Mouse (Mus musculus): Measurements from ENCODE around the gene Wdr24. TPM values are rescaled to one million over a fixed set of nuclear protein-coding genes. Genes with fewer than 3 reads are reported as not detected.

The Wdr24 gene
- polyA plus RNA-seq, 1 experiment from 2014 or later: 17.0 TPM

GRCm38 (mm10) chr17:25825984-25826570, 2.6 kb downstream of the Wdr24 start:
- peaks cover 45% of the 10 kb centered on the region for H3K36me3 ChIP-seq
- H3K9ac ChIP-seq: no peak overlapping the region; the same call in 1 of the 2 replicates
- H3K4me3 ChIP-seq: no peak overlapping the region
- no peak overlapping the region for H3K27ac ChIP-seq (ENCODE audit: poor library complexity, severe bottlenecking)
- no peak overlapping the region for H3K4me2 ChIP-seq
- WGBS: 92% methylated on average over 27 of the region's 27 CpGs
- H3K4me1 ChIP-seq (replicated peaks): peaks cover 56% of the 10 kb centered on the region
- H3K9me3 ChIP-seq (replicated peaks): no peaks in the 10 kb centered on the region
- peaks cover 16% of the 10 kb centered on the region for H3K27me3 ChIP-seq (replicated peaks)
- ATAC-seq (ENCODE audit: insufficient number of reproducible peaks, low FRiP score): no peak

- Histone ChIP-seq H3K9me3 (replicated peaks) (no peaks in the 10 kb centered on the region), H3K36me3 (peaks cover 52% of the 10 kb centered on the region), H3K4me3 (no peak overlapping the region), H3K27ac (ENCODE audit: poor library complexity, severe bottlenecking) (no peak overlapping the region), H3K4me1 (replicated peaks) (peaks cover 65% of the 10 kb centered on the region), H3K9ac (no peak overlapping the region), H3K27me3 (replicated peaks) (peaks cover 8% of the 10 kb centered on the region), H3K4me2 (no peak overlapping the region)
- WGBS: 91% methylated on average over 13 of the region's 13 CpGs
- no peak for ATAC-seq (ENCODE audit: insufficient number of reproducible peaks, low FRiP score)
Measured at GRCm38 (mm10) chr17:25827011-25827410, 3.6 kb downstream of the Wdr24 start.

GRCm38 (mm10) chr17:25827546-25828222, 4.3 kb downstream of the Wdr24 start:
- peak overlapping the region; percentile 83; the same call in 1 of the 2 replicates for H3K4me2 ChIP-seq
- H3K9me3 ChIP-seq (replicated peaks): no peaks in the 10 kb centered on the region
- 0 out of 2 replicates have a peak overlapping the region, but pooled peaks have one; percentile 3 for H3K4me3 ChIP-seq
- ATAC-seq (ENCODE audit: insufficient number of reproducible peaks, low FRiP score): no peak
- 90% methylated on average over 22 of the region's 22 CpGs for WGBS
- H3K27me3 ChIP-seq (replicated peaks): 0 out of 2 replicates have a peak, but pooled peaks cover under 1% of the 10 kb centered on the region
- peaks cover 52% of the 10 kb centered on the region for H3K36me3 ChIP-seq
- no peak overlapping the region for H3K27ac ChIP-seq (ENCODE audit: poor library complexity, severe bottlenecking)
- peaks cover 66% of the 10 kb centered on the region for H3K4me1 ChIP-seq (replicated peaks)
- H3K9ac ChIP-seq: no peak overlapping the region

- peak overlapping the region; percentile 67 for H3K4me3 ChIP-seq
- peak overlapping the region; percentile 83 for H3K4me2 ChIP-seq
- H3K9ac ChIP-seq: 0 out of 2 replicates have a peak overlapping the region, but pooled peaks have one; percentile 82
- no peaks in the 10 kb centered on the region for H3K9me3 ChIP-seq (replicated peaks)
- no peaks in the 10 kb centered on the region for H3K27me3 ChIP-seq (replicated peaks)
- H3K4me1 ChIP-seq (replicated peaks): peaks cover 66% of the 10 kb centered on the region
- WGBS: 84% methylated on average over 8 of the region's 8 CpGs
- H3K36me3 ChIP-seq: peaks cover 52% of the 10 kb centered on the region
- ATAC-seq (ENCODE audit: insufficient number of reproducible peaks, low FRiP score): no peak
- peak overlapping the region; percentile 90; the same call in 1 of the 2 replicates for H3K27ac ChIP-seq (ENCODE audit: poor library complexity, severe bottlenecking)
Measured at GRCm38 (mm10) chr17:25828223-25828594, 4.8 kb downstream of the Wdr24 start.

GRCm38 (mm10) chr17:25828712-25829557, 5.5 kb downstream of the Wdr24 start, which contains the start of gene Jmjd8:
Gene Jmjd8, plus strand, starts transcription at chr17:25828867.
- 1% methylated on average over 32 of the region's 32 CpGs for WGBS
- Histone ChIP-seq H3K4me3 (peak within 1 kb of the TSS; percentile 67), H3K27me3 (replicated peaks) (no peaks in the 10 kb centered on the region), H3K9ac (peak within 1 kb of the TSS; percentile 82), H3K4me1 (replicated peaks) (peaks cover 68% of the 10 kb centered on the region), H3K27ac (ENCODE audit: poor library complexity, severe bottlenecking) (peak within 1 kb of the TSS; percentile 90), H3K9me3 (replicated peaks) (no peaks in the 10 kb centered on the region), H3K36me3 (peaks cover 52% of the 10 kb centered on the region), H3K4me2 (peak within 1 kb of the TSS; percentile 83)
- ATAC-seq (ENCODE audit: insufficient number of reproducible peaks, low FRiP score): no peak

GRCm38 (mm10) chr17:25829558-25830017, 6.2 kb downstream of the Wdr24 start:
- no peaks in the 10 kb centered on the region for H3K9me3 ChIP-seq (replicated peaks)
- ATAC-seq (ENCODE audit: insufficient number of reproducible peaks, low FRiP score): no peak
- H3K9ac ChIP-seq: peak overlapping the region; percentile 82
- no peaks in the 10 kb centered on the region for H3K27me3 ChIP-seq (replicated peaks)
- WGBS: 36% methylated on average over 8 of the region's 8 CpGs
- H3K27ac ChIP-seq (ENCODE audit: poor library complexity, severe bottlenecking): peak overlapping the region; percentile 90
- H3K4me3 ChIP-seq: peak overlapping the region; percentile 67
- peaks cover 52% of the 10 kb centered on the region for H3K36me3 ChIP-seq
- H3K4me1 ChIP-seq (replicated peaks): peaks cover 68% of the 10 kb centered on the region
- H3K4me2 ChIP-seq: peak overlapping the region; percentile 83

- Histone ChIP-seq H3K9me3 (replicated peaks) (no peaks in the 10 kb centered on the region), H3K4me1 (replicated peaks) (peaks cover 68% of the 10 kb centered on the region), H3K4me3 (peak overlapping the region; percentile 67; the same call in 1 of the 2 replicates), H3K27ac (ENCODE audit: poor library complexity, severe bottlenecking) (no peak overlapping the region), H3K9ac (peak overlapping the region; percentile 82; the same call in 1 of the 2 replicates), H3K4me2 (peak overlapping the region; percentile 94), H3K36me3 (peaks cover 58% of the 10 kb centered on the region), H3K27me3 (replicated peaks) (no peaks in the 10 kb centered on the region)
- no peak for ATAC-seq (ENCODE audit: insufficient number of reproducible peaks, low FRiP score)
- 78% methylated on average over 4 of the region's 4 CpGs for WGBS
Measured at GRCm38 (mm10) chr17:25830200-25830753, 6.8 kb downstream of the Wdr24 start.

- no peak for ATAC-seq (ENCODE audit: insufficient number of reproducible peaks, low FRiP score)
- H3K27ac ChIP-seq (ENCODE audit: poor library complexity, severe bottlenecking): no peak overlapping the region
- no peaks in the 10 kb centered on the region for H3K9me3 ChIP-seq (replicated peaks)
- peak overlapping the region; percentile 92; the same call in 1 of the 2 replicates for H3K9ac ChIP-seq
- H3K36me3 ChIP-seq: peaks cover 58% of the 10 kb centered on the region
- H3K4me3 ChIP-seq: peak overlapping the region; percentile 71
- WGBS: 89% methylated on average over 14 of the region's 14 CpGs
- H3K4me2 ChIP-seq: peak overlapping the region; percentile 94
- H3K27me3 ChIP-seq (replicated peaks): no peaks in the 10 kb centered on the region
- H3K4me1 ChIP-seq (replicated peaks): peaks cover 70% of the 10 kb centered on the region
Measured at GRCm38 (mm10) chr17:25830806-25831431, 7.5 kb downstream of the Wdr24 start.

GRCm38 (mm10) chr17:25831451-25832281, 8.2 kb downstream of the Wdr24 start:
- Histone ChIP-seq H3K4me2 (peak overlapping the region; percentile 94), H3K9ac (peak overlapping the region; percentile 92), H3K4me3 (peak overlapping the region; percentile 71), H3K36me3 (peaks cover 51% of the 10 kb centered on the region), H3K27me3 (replicated peaks) (no peaks in the 10 kb centered on the region), H3K4me1 (replicated peaks) (peaks cover 75% of the 10 kb centered on the region), H3K27ac (ENCODE audit: poor library complexity, severe bottlenecking) (peak overlapping the region; percentile 98), H3K9me3 (replicated peaks) (no peaks in the 10 kb centered on the region)
- 48% methylated on average over 21 of the region's 21 CpGs for WGBS
- ATAC-seq (ENCODE audit: insufficient number of reproducible peaks, low FRiP score): no peak

All from heart, embryonic 12.5 days (tissue).